Mouse (Mus musculus) hindbrain, embryonic 14.5 days (tissue): Measurements from ENCODE around the gene Il6ra. TPM values are rescaled to one million over a fixed set of nuclear protein-coding genes. Genes with fewer than 3 reads are reported as not detected.
"Not testable (repeated sequence)": the region's sequence is repeated elsewhere in the genome, so short reads cannot be mapped to it uniquely, and the experiment has no call there.

Experiments
- ATAC-seq: fragments of 200-750 bp; cut with Nextera tagmentation; 2 replicates; pipeline ENCODE4 v1.8.0; 2017; ENCODE audit warnings: moderate number of reproducible peaks, mild to moderate bottlenecking, moderate TSS enrichment, moderate library complexity; ENCODE audit not compliant: low FRiP score
- DNase-seq: peaks from one replicate; pipeline ENCODE4 v3.0.0-alpha.2; 2015; ENCODE audit warnings: low spot score
- H3K27ac ChIP-seq: fragments of 300-500 bp; sonication (generic); 2 replicates; pipeline ENCODE4 v1.5.1; 2014; ENCODE audit warnings: mild to moderate bottlenecking, moderate library complexity
- H3K27me3 ChIP-seq: fragments of 300-500 bp; sonication (generic); 2 replicates; pipeline ENCODE4 v1.6.1; 2014; ENCODE audit warnings: mild to moderate bottlenecking, low read length, mixed read lengths; ENCODE audit not compliant: control insufficient read depth, insufficient read depth
- H3K36me3 ChIP-seq: fragments of 300-500 bp; sonication (generic); replicated peaks from 2 replicates; pipeline ENCODE4 v1.6.1; 2014; ENCODE audit not compliant: control insufficient read depth, insufficient read depth
- H3K4me1 ChIP-seq: fragments of 300-500 bp; sonication (generic); replicated peaks from 2 replicates; pipeline ENCODE4 v1.6.1; 2014; ENCODE audit warnings: antibody characterized with exemption, low read length, mixed read lengths; ENCODE audit not compliant: control insufficient read depth, insufficient read depth
- H3K4me2 ChIP-seq: fragments of 300-500 bp; sonication (generic); replicated peaks from 2 replicates; pipeline ENCODE4 v1.6.1; 2014; ENCODE audit warnings: mild to moderate bottlenecking, moderate library complexity
- H3K4me3 ChIP-seq: fragments of 300-500 bp; sonication (generic); replicated peaks from 2 replicates; pipeline ENCODE4 v1.5.1; 2014; ENCODE audit warnings: mild to moderate bottlenecking, low read length
- H3K9ac ChIP-seq: fragments of 300-500 bp; sonication (generic); 2 replicates; pipeline ENCODE4 v1.6.1; 2014
- H3K9me3 ChIP-seq: fragments of 300-500 bp; sonication (generic); 2 replicates; pipeline ENCODE4 v1.6.1; 2016; ENCODE audit warnings: low read length; ENCODE audit not compliant: control insufficient read depth
- WGBS: fragments of 180-500 bp; shearing (Covaris S2); extraction: QIAGEN DNeasy Blood & Tissue Kit; methylation state at CpG from one replicate; pipeline ENCODE4 v1.1.7; 2014; 5-methylcytosine and 5-hydroxymethylcytosine counted together
- polyA plus RNA-seq: library from polyadenylated mRNA; unstranded; fragments of >200 nt; fragmentation: Nextera tagmentation; extraction: Ambion mirVana; gene quantifications from 2 replicates; pipeline ENCODE4 v1.2.1, GENCODE M21; 2014

Gene Il6ra
- polyA plus RNA-seq, 1 experiment from 2014 or later, result 1.0 TPM

DNA sequence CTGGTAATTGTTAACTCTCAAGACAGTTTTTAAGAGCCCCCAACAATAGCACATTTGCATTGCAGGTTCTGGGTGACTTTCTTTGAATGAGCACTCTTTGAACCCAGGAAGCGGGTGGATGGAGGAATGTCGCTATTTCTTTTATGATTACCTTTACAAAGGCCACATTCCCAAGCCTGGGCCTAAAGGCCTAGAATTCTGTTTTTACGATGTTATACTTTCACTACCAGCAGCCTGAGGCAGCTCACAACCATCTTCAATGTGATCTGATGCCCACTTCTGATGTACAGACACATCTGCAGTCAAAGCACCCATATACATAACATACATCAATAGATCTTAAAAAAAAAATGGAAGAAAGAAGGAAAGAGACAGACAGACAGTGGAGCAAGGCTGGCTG, 49.7 kb downstream of the Il6ra start:
- H3K27ac ChIP-seq, H3K4me2 ChIP-seq, H3K4me3 ChIP-seq, H3K27me3 ChIP-seq, ATAC-seq, DNase-seq, H3K36me3 ChIP-seq, H3K9ac ChIP-seq, H3K9me3 ChIP-seq: not testable (repeated sequence)
- H3K4me1 ChIP-seq, result peaks cover 12% of the 10 kb centered on the region
- WGBS, result 85% methylated on average over 3 of the region's 3 CpGs

DNA sequence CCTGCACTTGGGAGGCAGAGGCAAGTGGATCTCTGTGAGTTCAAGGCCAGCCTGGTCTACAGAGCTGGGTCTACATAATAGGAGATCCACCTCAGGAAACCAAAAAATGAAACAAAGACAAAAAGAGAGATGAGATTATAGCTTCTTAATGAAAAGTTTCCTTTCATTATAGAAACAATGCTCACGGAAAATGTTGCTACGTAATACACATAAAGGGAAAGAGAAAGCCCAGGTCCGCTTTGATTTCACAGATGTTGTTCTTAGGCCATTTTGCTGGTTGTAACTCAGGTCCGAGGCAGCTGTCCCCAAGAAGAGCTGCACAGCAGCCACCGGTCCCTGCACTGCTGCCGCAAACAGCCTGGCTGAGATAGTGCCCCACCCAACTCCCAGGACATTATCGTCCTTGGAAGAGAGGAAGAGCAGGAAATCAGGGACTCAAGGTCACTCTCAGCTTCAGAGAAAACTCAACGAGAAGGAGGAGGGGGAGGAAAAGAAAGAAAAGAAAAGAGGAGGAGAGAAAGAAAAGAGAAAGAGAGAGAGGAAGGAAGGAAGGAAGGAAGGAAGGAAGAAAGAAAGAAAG, 50.7 kb downstream of the Il6ra start:
- Histone ChIP-seq H3K4me3 (no peak overlapping the region), H3K27ac (no peak overlapping the region), H3K9me3 (no peaks in the 10 kb centered on the region), H3K4me2 (no peak overlapping the region), H3K36me3 (no peaks in the 10 kb centered on the region), H3K9ac (no peak overlapping the region), H3K4me1 (peaks cover 12% of the 10 kb centered on the region), H3K27me3 (no peaks in the 10 kb centered on the region)
- 92% methylated on average over 8 of the region's 8 CpGs for WGBS
- ATAC-seq, result no peak
- no peak for DNase-seq

DNA sequence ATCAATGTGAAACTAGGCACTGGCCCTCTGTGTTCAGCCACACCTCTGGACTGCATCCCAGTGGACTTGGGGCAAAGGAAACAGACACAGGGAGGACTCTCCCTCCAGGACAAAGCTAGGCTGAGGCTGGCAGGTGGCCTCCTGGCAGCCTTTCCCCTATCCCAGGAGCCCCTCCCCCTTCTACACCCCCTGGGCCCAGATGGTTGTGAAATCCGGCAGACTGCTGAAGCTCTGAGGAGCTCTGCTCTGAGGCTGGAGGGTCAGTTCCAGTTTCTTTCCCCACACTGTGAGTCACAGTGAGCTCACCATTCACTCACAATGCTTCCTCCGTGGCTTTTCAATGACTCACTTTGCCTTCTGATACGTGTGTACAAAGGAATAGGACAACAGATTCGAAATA, 51.9 kb downstream of the Il6ra start:
- H3K9ac ChIP-seq, result peak overlapping the region; percentile 25; the same call in 1 of the 2 replicates
- DNase-seq (peak; percentile 39), ATAC-seq (peak; percentile 43; the same call in 1 of the 2 replicates)
- peaks cover 12% of the 10 kb centered on the region for H3K4me1 ChIP-seq
- H3K27me3 ChIP-seq, result no peaks in the 10 kb centered on the region
- no peaks in the 10 kb centered on the region for H3K36me3 ChIP-seq
- H3K4me3 ChIP-seq, result no peak overlapping the region
- H3K9me3 ChIP-seq, result no peaks in the 10 kb centered on the region
- no peak overlapping the region for H3K27ac ChIP-seq
- no peak overlapping the region for H3K4me2 ChIP-seq
- 18% methylated on average over 4 of the region's 4 CpGs for WGBS

DNA sequence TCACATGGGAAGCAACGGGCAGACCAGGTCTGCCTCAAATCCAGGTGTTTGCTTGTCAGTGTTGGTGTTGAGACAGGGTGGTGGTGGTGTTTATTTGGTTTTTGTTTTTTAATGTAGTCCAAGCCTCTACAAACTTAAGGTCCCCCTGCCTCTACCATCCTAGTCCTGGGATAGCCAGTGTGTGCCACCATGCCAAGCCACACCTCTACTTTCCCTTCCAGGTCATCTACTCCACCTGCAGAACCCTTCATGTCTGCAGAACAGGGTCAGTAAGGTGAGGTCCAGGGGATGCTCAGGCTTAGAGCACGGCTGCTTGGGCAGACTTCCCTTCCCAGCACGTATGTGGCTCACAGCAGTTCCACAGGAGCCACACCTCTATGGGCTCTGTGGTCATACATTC, 52.7 kb downstream of the Il6ra start:
- Histone ChIP-seq H3K27me3 (no peaks in the 10 kb centered on the region), H3K4me3 (no peak overlapping the region), H3K27ac (no peak overlapping the region), H3K36me3 (no peaks in the 10 kb centered on the region), H3K9me3 (no peaks in the 10 kb centered on the region), H3K4me1 (peaks cover 11% of the 10 kb centered on the region), H3K9ac (no peak overlapping the region), H3K4me2 (no peak overlapping the region)
- no peak for DNase-seq
- ATAC-seq, result no peak
- WGBS, result 87% methylated on average over 3 of the region's 3 CpGs

DNA sequence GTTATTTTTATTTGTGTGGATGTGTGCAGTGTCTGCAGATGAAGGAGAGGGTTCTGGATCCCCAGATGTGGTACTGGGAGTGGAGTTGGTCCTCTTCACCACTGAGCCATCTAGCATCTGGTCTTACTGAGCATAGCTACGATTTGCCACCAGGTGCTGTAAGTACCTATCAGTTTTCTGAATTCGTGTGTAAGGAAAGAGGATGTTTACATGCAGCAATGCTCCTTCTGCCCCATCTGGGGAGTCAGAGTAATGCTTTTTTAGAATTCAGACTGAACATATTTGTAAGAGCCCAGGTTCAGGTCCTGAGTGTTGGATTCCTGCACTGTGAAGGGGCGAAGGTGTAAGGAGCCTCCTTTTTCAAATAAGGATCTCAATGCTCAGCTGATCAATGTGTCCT, 53.1 kb downstream of the Il6ra start:
- DNase-seq (no peak), ATAC-seq (no peak)
- no peaks in the 10 kb centered on the region for H3K27me3 ChIP-seq
- H3K9me3 ChIP-seq, result no peaks in the 10 kb centered on the region
- H3K4me2 ChIP-seq, result no peak overlapping the region
- H3K9ac ChIP-seq, result no peak overlapping the region
- H3K4me3 ChIP-seq, result no peak overlapping the region
- no peak overlapping the region for H3K27ac ChIP-seq
- H3K36me3 ChIP-seq, result no peaks in the 10 kb centered on the region
- H3K4me1 ChIP-seq, result peaks cover 7% of the 10 kb centered on the region
- WGBS, result 74% methylated on average over 3 of the region's 3 CpGs

DNA sequence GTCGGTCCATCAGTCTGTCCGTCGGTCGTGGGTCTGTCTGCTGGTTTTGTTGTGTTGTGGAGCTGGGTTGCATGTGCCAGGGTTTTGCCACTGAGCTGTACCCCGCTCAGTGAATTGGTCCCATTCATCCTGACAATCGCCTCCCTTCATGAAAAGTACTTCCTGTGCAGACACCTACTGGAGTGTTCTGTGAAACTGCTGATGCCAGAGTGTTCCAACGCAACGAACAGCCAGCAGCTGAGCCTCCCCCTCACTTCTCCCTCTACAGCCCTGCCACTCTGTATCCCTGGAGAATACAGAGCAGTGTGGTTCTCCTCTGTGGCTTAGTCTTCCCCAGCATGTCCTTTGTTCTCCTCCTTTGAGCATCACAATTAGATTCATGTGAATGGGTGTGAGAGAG, 54.1 kb downstream of the Il6ra start:
- no peak overlapping the region for H3K9ac ChIP-seq
- ATAC-seq, result no peak
- 72% methylated on average over 8 of the region's 8 CpGs for WGBS

DNA sequence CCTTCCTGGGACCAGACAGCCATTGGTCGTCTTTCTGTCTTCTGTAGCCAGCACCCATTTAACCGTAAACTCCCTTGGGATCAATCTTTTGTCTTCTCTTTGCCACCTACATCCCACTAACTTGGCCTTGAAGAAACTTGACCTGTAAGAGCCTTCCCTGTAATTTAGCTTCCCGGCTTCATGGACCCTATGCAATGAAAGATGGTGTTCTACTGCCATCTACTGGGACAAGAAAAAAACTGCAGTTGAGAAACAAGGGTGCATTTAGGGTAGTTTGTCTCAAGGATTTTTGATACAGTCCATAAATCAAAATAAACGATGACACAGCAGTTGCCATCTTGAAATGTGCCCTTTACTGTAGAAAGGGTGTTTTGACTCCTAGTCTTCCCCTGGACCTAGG, 54.9 kb downstream of the Il6ra start:
- H3K4me1 ChIP-seq, result peaks cover 6% of the 10 kb centered on the region
- no peak overlapping the region for H3K4me3 ChIP-seq
- peak; percentile 85 for DNase-seq
- H3K9ac ChIP-seq, result no peak overlapping the region
- H3K4me2 ChIP-seq, result no peak overlapping the region
- H3K9me3 ChIP-seq, result no peaks in the 10 kb centered on the region
- WGBS, result 18% methylated on average over 4 of the region's 4 CpGs
- H3K36me3 ChIP-seq, result no peaks in the 10 kb centered on the region
- ATAC-seq, result peak; percentile 31; the same call in 1 of the 2 replicates
- no peak overlapping the region for H3K27ac ChIP-seq
- no peaks in the 10 kb centered on the region for H3K27me3 ChIP-seq

More for the DNA sequence above, 54.1 kb downstream of the Il6ra start:
- H3K4me1 ChIP-seq, result peaks cover 6% of the 10 kb centered on the region
- H3K27me3 ChIP-seq, result no peaks in the 10 kb centered on the region
- H3K4me3 ChIP-seq, result no peak overlapping the region
- no peak for DNase-seq
- H3K4me2 ChIP-seq, result no peak overlapping the region
- H3K27ac ChIP-seq, result no peak overlapping the region
- H3K9me3 ChIP-seq, result no peaks in the 10 kb centered on the region
- no peaks in the 10 kb centered on the region for H3K36me3 ChIP-seq

DNA sequence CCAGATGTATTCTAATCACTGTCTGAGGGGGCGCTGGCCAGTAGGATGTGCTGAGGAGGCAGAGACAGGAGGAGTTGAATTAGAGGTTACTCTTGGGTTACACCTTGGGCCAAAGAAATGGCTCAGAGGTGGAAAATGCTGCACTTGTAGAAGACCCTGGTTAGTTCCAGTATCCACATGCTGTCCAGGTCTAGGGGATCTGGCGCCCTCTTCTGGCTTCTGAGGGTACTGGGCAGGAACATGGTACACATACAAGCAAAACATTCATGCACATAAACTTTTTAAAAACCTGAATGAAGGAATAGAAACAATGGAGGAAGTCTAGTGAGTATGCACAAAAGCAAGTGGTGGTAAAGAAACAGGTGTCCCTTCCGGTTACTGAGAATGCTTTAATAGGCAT, 55.6 kb downstream of the Il6ra start:
- Histone ChIP-seq H3K27me3 (no peaks in the 10 kb centered on the region), H3K9me3 (no peaks in the 10 kb centered on the region), H3K4me1 (peaks cover 6% of the 10 kb centered on the region), H3K4me2 (no peak overlapping the region), H3K4me3 (no peak overlapping the region), H3K9ac (no peak overlapping the region), H3K36me3 (no peaks in the 10 kb centered on the region), H3K27ac (no peak overlapping the region)
- DNase-seq, result no peak
- WGBS, result 85% methylated on average over 3 of the region's 3 CpGs
- ATAC-seq, result no peak

DNA sequence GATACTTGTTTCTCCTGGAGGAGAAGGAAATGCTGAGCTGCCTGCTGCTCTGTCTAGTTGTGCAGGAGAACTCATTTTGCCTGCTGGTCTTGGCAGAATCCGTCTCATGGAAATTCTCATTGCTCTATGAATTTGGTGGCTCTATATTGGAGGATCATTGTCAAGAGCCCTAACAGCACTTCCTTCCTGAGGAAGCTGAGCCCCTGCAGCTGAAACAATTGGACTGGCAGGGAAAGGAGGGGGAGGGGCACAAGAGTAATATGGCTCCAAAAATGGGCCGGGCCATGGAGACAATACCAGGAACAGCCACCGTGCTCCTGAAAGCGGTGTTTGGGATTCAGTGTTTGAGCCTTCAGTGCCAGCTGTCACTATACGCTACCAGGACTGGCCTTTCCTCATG, 59.2 kb downstream of the Il6ra start:
- H3K27ac ChIP-seq, result no peak overlapping the region

DNA sequence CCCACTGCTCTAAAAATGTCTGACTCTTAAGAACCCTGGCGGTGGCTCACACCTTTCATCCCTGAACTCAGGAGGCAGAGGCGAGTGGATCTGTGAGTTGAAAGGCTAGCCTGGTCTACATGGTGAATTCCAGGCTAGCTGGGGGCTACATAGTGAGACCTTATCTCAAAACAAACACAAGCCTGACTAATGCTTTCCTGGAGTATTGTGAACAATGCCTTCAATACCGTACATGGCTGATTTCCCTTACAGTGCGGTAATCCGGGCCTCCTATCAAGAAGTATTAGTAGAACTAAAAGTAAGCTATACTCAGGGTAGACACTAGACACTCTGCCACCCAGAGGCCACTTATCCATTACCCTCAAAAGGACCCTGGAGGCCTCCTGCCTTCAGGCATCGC, 64.9 kb downstream of the Il6ra start:
- Histone ChIP-seq H3K4me1 (no peaks in the 10 kb centered on the region), H3K36me3 (no peaks in the 10 kb centered on the region), H3K27me3 (no peaks in the 10 kb centered on the region), H3K4me3 (no peak overlapping the region), H3K27ac (0 out of 2 replicates have a peak overlapping the region, but pooled peaks have one; percentile 20), H3K9ac (no peak overlapping the region), H3K4me2 (no peak overlapping the region), H3K9me3 (no peaks in the 10 kb centered on the region)
- DNase-seq, result no peak
- WGBS, result 93% methylated on average over 6 of the region's 6 CpGs
- no peak for ATAC-seq

More for the DNA sequence above, 59.2 kb downstream of the Il6ra start:
- Histone ChIP-seq H3K4me1 (no peaks in the 10 kb centered on the region), H3K36me3 (no peaks in the 10 kb centered on the region), H3K9me3 (no peaks in the 10 kb centered on the region), H3K4me2 (no peak overlapping the region), H3K9ac (no peak overlapping the region), H3K27me3 (no peaks in the 10 kb centered on the region), H3K4me3 (no peak overlapping the region)
- ATAC-seq, result no peak
- WGBS, result 66% methylated on average over 5 of the region's 5 CpGs
- no peak for DNase-seq
